Mouse (Mus musculus) midbrain, embryonic 11.5 days (tissue): ENCODE measurements around the gene Smarcb1. TPM values are rescaled to one million over a fixed set of nuclear protein-coding genes. Genes with fewer than 3 reads are reported as not detected.

Experiments
- ATAC-seq: fragments of 200-750 bp; cut with Nextera tagmentation; 2 replicates; pipeline ENCODE4 v1.8.0; 2017; ENCODE audit warnings: moderate TSS enrichment, moderate library complexity; ENCODE audit not compliant: low FRiP score
- DNase-seq: peaks from one replicate; pipeline ENCODE4 v3.0.0; 2015; ENCODE audit warnings: low spot score; ENCODE audit errors: missing footprints
- H3K27ac ChIP-seq: fragments of 300-500 bp; sonication (generic); 2 replicates; pipeline ENCODE4 v1.5.1; 2014; ENCODE audit warnings: low read depth, low read length
- H3K27me3 ChIP-seq: fragments of 300-500 bp; sonication (generic); 2 replicates; pipeline ENCODE4 v1.6.1; 2014; ENCODE audit warnings: mild to moderate bottlenecking, low read length, moderate library complexity, mixed read lengths; ENCODE audit not compliant: control insufficient read depth, insufficient read depth
- H3K36me3 ChIP-seq: fragments of 300-500 bp; sonication (generic); 2 replicates; pipeline ENCODE4 v1.6.1; 2014; ENCODE audit warnings: mild to moderate bottlenecking, low read length, moderate library complexity, mixed read lengths; ENCODE audit not compliant: control insufficient read depth, insufficient read depth
- H3K4me1 ChIP-seq: fragments of 300-500 bp; sonication (generic); 2 replicates; pipeline ENCODE4 v1.6.1; 2014; ENCODE audit warnings: low read length; ENCODE audit not compliant: control insufficient read depth, insufficient read depth
- H3K4me2 ChIP-seq: fragments of 300-500 bp; sonication (generic); 2 replicates; pipeline ENCODE4 v1.6.1; 2014; ENCODE audit warnings: mild to moderate bottlenecking, moderate library complexity
- H3K4me3 ChIP-seq: fragments of 300-500 bp; sonication (generic); 2 replicates; pipeline ENCODE4 v1.5.1; 2014; ENCODE audit warnings: low read depth, low read length
- H3K9ac ChIP-seq: fragments of 300-500 bp; sonication (generic); 2 replicates; pipeline ENCODE4 v1.6.1; 2014; ENCODE audit warnings: low read length
- H3K9me3 ChIP-seq: fragments of 300-500 bp; sonication (generic); 2 replicates; pipeline ENCODE4 v1.6.1; 2016; ENCODE audit warnings: low read length; ENCODE audit not compliant: control insufficient read depth
- WGBS: fragments of 180-500 bp; shearing (Covaris S2); extraction: QIAGEN DNeasy Blood & Tissue Kit; methylation state at CpG from one replicate; pipeline ENCODE4 v1.1.7; 2014; 5-methylcytosine and 5-hydroxymethylcytosine counted together
- polyA plus RNA-seq: library from polyadenylated mRNA; unstranded; fragments of >200 nt; fragmentation: Nextera tagmentation; extraction: Ambion mirVana; gene quantifications from 2 replicates; pipeline ENCODE4 v1.2.1, GENCODE M21; 2014

Gene Smarcb1
- polyA plus RNA-seq, 1 experiment from 2014 or later: 274 TPM

- H3K9ac ChIP-seq: no peak overlapping the region
- H3K27me3 ChIP-seq: no peaks in the 10 kb centered on the region
- H3K4me2 ChIP-seq: no peak overlapping the region
- no peaks in the 10 kb centered on the region for H3K9me3 ChIP-seq
- 0 out of 2 replicates have a peak, but pooled peaks cover 5% of the 10 kb centered on the region for H3K36me3 ChIP-seq
- no peak for ATAC-seq
- H3K27ac ChIP-seq: no peak overlapping the region
- H3K4me1 ChIP-seq: peaks cover 14% of the 10 kb centered on the region
- H3K4me3 ChIP-seq: no peak overlapping the region
- peak; percentile 75 for DNase-seq
- 91% methylated on average over 15 of the region's 15 CpGs for WGBS
Observed at GRCm38 (mm10) chr10:75855416-75855981, 65.9 kb downstream of the Smarcb1 start.

GRCm38 (mm10) chr10:75854791-75855190 is 66.6 kb downstream of the Smarcb1 start:
- WGBS: 82% methylated on average over 6 of the region's 6 CpGs
- ATAC-seq: no peak

GRCm38 (mm10) chr10:75854096-75854495 is 67.3 kb downstream of the Smarcb1 start:
- 40% methylated on average over 5 of the region's 5 CpGs for WGBS
- ATAC-seq: no peak

More at GRCm38 (mm10) chr10:75854791-75855190, 66.6 kb downstream of the Smarcb1 start:
- Histone ChIP-seq H3K4me3 (no peak overlapping the region), H3K4me2 (no peak overlapping the region), H3K9me3 (no peaks in the 10 kb centered on the region), H3K4me1 (peaks cover 12% of the 10 kb centered on the region; the same call in 1 of the 2 replicates), H3K9ac (no peak overlapping the region), H3K27ac (no peak overlapping the region), H3K27me3 (no peaks in the 10 kb centered on the region), H3K36me3 (0 out of 2 replicates have a peak, but pooled peaks cover 5% of the 10 kb centered on the region)
- no peak for DNase-seq

GRCm38 (mm10) chr10:75853452-75853851 is 68.0 kb downstream of the Smarcb1 start:
- Histone ChIP-seq H3K36me3 (0 out of 2 replicates have a peak, but pooled peaks cover 5% of the 10 kb centered on the region), H3K4me1 (peaks cover 5% of the 10 kb centered on the region; the same call in 1 of the 2 replicates), H3K4me3 (no peak overlapping the region), H3K27me3 (no peaks in the 10 kb centered on the region), H3K9ac (no peak overlapping the region), H3K4me2 (no peak overlapping the region), H3K9me3 (no peaks in the 10 kb centered on the region), H3K27ac (no peak overlapping the region)
- ATAC-seq: peak; percentile 65
- 31% methylated on average over 10 of the region's 10 CpGs for WGBS
- DNase-seq: peak; percentile 97

More at GRCm38 (mm10) chr10:75854096-75854495, 67.3 kb downstream of the Smarcb1 start:
- no peak overlapping the region for H3K4me3 ChIP-seq
- H3K9ac ChIP-seq: no peak overlapping the region
- H3K9me3 ChIP-seq: no peaks in the 10 kb centered on the region
- H3K4me2 ChIP-seq: no peak overlapping the region
- peaks cover 11% of the 10 kb centered on the region; the same call in 1 of the 2 replicates for H3K4me1 ChIP-seq
- H3K36me3 ChIP-seq: 0 out of 2 replicates have a peak, but pooled peaks cover 5% of the 10 kb centered on the region
- H3K27ac ChIP-seq: no peak overlapping the region
- DNase-seq: peak; percentile 69
- H3K27me3 ChIP-seq: no peaks in the 10 kb centered on the region

GRCm38 (mm10) chr10:75852539-75853125 is 68.8 kb downstream of the Smarcb1 start:
- ATAC-seq (no peak), DNase-seq (peak; percentile 79)
- 0 out of 2 replicates have a peak, but pooled peaks cover 4% of the 10 kb centered on the region for H3K36me3 ChIP-seq
- no peaks in the 10 kb centered on the region for H3K9me3 ChIP-seq
- H3K4me1 ChIP-seq: peaks cover 3% of the 10 kb centered on the region; the same call in 1 of the 2 replicates
- no peak overlapping the region for H3K4me2 ChIP-seq
- no peak overlapping the region for H3K4me3 ChIP-seq
- H3K9ac ChIP-seq: no peak overlapping the region
- WGBS: 97% methylated on average over 12 of the region's 12 CpGs
- no peak overlapping the region for H3K27ac ChIP-seq
- no peaks in the 10 kb centered on the region for H3K27me3 ChIP-seq

- H3K4me1 ChIP-seq: peaks cover 3% of the 10 kb centered on the region; the same call in 1 of the 2 replicates
- ATAC-seq (no peak), DNase-seq (peak; percentile 82)
- H3K36me3 ChIP-seq: no peaks in the 10 kb centered on the region
- no peaks in the 10 kb centered on the region for H3K27me3 ChIP-seq
- no peaks in the 10 kb centered on the region for H3K9me3 ChIP-seq
- WGBS: 28% methylated on average over 3 of the region's 3 CpGs
- no peak overlapping the region for H3K27ac ChIP-seq
- no peak overlapping the region for H3K4me2 ChIP-seq
- H3K9ac ChIP-seq: no peak overlapping the region
- H3K4me3 ChIP-seq: no peak overlapping the region
Observed at GRCm38 (mm10) chr10:75851681-75852080, 69.7 kb downstream of the Smarcb1 start.

- no peak for ATAC-seq
- no peak overlapping the region for H3K27ac ChIP-seq
- H3K4me2 ChIP-seq: no peak overlapping the region
- peaks cover 3% of the 10 kb centered on the region; the same call in 1 of the 2 replicates for H3K4me1 ChIP-seq
- H3K9me3 ChIP-seq: no peaks in the 10 kb centered on the region
- WGBS: 4% methylated on average over 6 of the region's 6 CpGs
- no peak for DNase-seq
- no peak overlapping the region for H3K4me3 ChIP-seq
- H3K27me3 ChIP-seq: no peaks in the 10 kb centered on the region
- no peak overlapping the region for H3K9ac ChIP-seq
- no peaks in the 10 kb centered on the region for H3K36me3 ChIP-seq
Observed at GRCm38 (mm10) chr10:75851076-75851475, 70.3 kb downstream of the Smarcb1 start.

GRCm38 (mm10) chr10:75848382-75848781 is 73.0 kb downstream of the Smarcb1 start:
- DNase-seq: no peak
- Histone ChIP-seq H3K27ac (no peak overlapping the region), H3K4me1 (peaks cover 3% of the 10 kb centered on the region), H3K9me3 (no peaks in the 10 kb centered on the region), H3K4me3 (no peak overlapping the region), H3K9ac (no peak overlapping the region), H3K27me3 (no peaks in the 10 kb centered on the region), H3K4me2 (no peak overlapping the region), H3K36me3 (no peaks in the 10 kb centered on the region)
- WGBS: 34% methylated on average over 3 of the region's 3 CpGs
- ATAC-seq: no peak
